Mouse (Mus musculus) embryonic facial prominence, embryonic 13.5 days (tissue): Measurements from ENCODE around the gene Nubp1. TPM values are rescaled to one million over a fixed set of nuclear protein-coding genes. Genes with fewer than 3 reads are reported as not detected.

Experiments used
- ATAC-seq: fragments of 200-750 bp; cut with Nextera tagmentation; 2 replicates; pipeline ENCODE4 v1.8.0; 2017; ENCODE audit warnings: low read depth; ENCODE audit not compliant: insufficient number of reproducible peaks, insufficient read depth, low FRiP score, low TSS enrichment
- H3K27ac ChIP-seq: fragments of 300-500 bp; sonication (generic); 2 replicates; pipeline ENCODE4 v1.5.1; 2015; ENCODE audit warnings: moderate library complexity, mild to moderate bottlenecking, inconsistent platforms
- H3K27me3 ChIP-seq: fragments of 300-500 bp; sonication (generic); 2 replicates; pipeline ENCODE4 v1.6.1; 2015; ENCODE audit warnings: mild to moderate bottlenecking, inconsistent platforms
- H3K36me3 ChIP-seq: fragments of 300-500 bp; sonication (generic); 2 replicates; pipeline ENCODE4 v1.6.1; 2015; ENCODE audit warnings: mild to moderate bottlenecking, inconsistent platforms
- H3K4me1 ChIP-seq: fragments of 300-500 bp; sonication (generic); 2 replicates; pipeline ENCODE4 v1.6.1; 2015; ENCODE audit warnings: inconsistent platforms
- H3K4me2 ChIP-seq: fragments of 300-500 bp; sonication (generic); 2 replicates; pipeline ENCODE4 v1.6.1; 2015; ENCODE audit warnings: moderate library complexity, mild to moderate bottlenecking, inconsistent platforms
- H3K4me3 ChIP-seq: fragments of 300-500 bp; sonication (generic); 2 replicates; pipeline ENCODE4 v1.5.1; 2015; ENCODE audit warnings: mild to moderate bottlenecking, inconsistent platforms
- H3K9ac ChIP-seq: fragments of 300-500 bp; sonication (generic); 2 replicates; pipeline ENCODE4 v1.6.1; 2015; ENCODE audit warnings: mild to moderate bottlenecking, inconsistent platforms
- H3K9me3 ChIP-seq: fragments of 300-500 bp; sonication (generic); 2 replicates; pipeline ENCODE4 v1.6.1; 2016; ENCODE audit warnings: inconsistent platforms
- WGBS: fragments of 180-500 bp; shearing (Covaris S2); methylation state at CpG from one replicate; pipeline ENCODE4 v1.1.7; 2015; ENCODE audit warnings: mixed read lengths; 5-methylcytosine and 5-hydroxymethylcytosine counted together
- polyA plus RNA-seq: library from polyadenylated mRNA; unstranded; fragments of >200 nt; fragmentation: Nextera tagmentation; extraction: Ambion mirVana; gene quantifications from 2 replicates; pipeline ENCODE4 v1.2.1, GENCODE M21; 2015

The Nubp1 gene
- polyA plus RNA-seq, 1 experiment from 2014 or later = 66.4 TPM

- 22% methylated on average over 8 of the region's 8 CpGs for WGBS
- no peaks in the 10 kb centered on the region for H3K27me3 ChIP-seq
- ATAC-seq = no peak
- H3K4me2 ChIP-seq = peak overlapping the region; percentile 41
- H3K4me3 ChIP-seq = 0 out of 2 replicates have a peak overlapping the region, but pooled peaks have one; percentile 16
- H3K9me3 ChIP-seq = no peaks in the 10 kb centered on the region
- H3K36me3 ChIP-seq = no peaks in the 10 kb centered on the region
- H3K27ac ChIP-seq = no peak overlapping the region
- no peak overlapping the region for H3K9ac ChIP-seq
- H3K4me1 ChIP-seq = peaks cover 5% of the 10 kb centered on the region; the same call in 1 of the 2 replicates
These were observed 27.7 kb upstream of the Nubp1 start for GRCm38 (mm10) chr16:10384060-10384497.

- Histone ChIP-seq H3K9me3 (no peaks in the 10 kb centered on the region), H3K27me3 (no peaks in the 10 kb centered on the region), H3K36me3 (no peaks in the 10 kb centered on the region), H3K4me2 (peak overlapping the region; percentile 41), H3K4me1 (peaks cover 5% of the 10 kb centered on the region; the same call in 1 of the 2 replicates), H3K4me3 (no peak overlapping the region), H3K9ac (no peak overlapping the region), H3K27ac (no peak overlapping the region)
- ATAC-seq = no peak
- WGBS = 62% methylated on average over 3 of the region's 3 CpGs
These were observed 27.2 kb upstream of the Nubp1 start for GRCm38 (mm10) chr16:10384544-10384943.

- no peak overlapping the region for H3K4me2 ChIP-seq
- H3K4me1 ChIP-seq = peaks cover 5% of the 10 kb centered on the region; the same call in 1 of the 2 replicates
- WGBS = 72% methylated on average over 12 of the region's 12 CpGs
- no peak overlapping the region for H3K9ac ChIP-seq
- no peaks in the 10 kb centered on the region for H3K9me3 ChIP-seq
- H3K27ac ChIP-seq = no peak overlapping the region
- H3K4me3 ChIP-seq = no peak overlapping the region
- ATAC-seq = no peak
- H3K36me3 ChIP-seq = no peaks in the 10 kb centered on the region
- H3K27me3 ChIP-seq = no peaks in the 10 kb centered on the region
These were observed 26.5 kb upstream of the Nubp1 start for GRCm38 (mm10) chr16:10385261-10385660.

GRCm38 (mm10) chr16:10388634-10389365, 22.9 kb upstream of the Nubp1 start:
- ATAC-seq = no peak
- WGBS = 87% methylated on average over 6 of the region's 6 CpGs

GRCm38 (mm10) chr16:10392587-10392986, 19.2 kb upstream of the Nubp1 start:
- no peak overlapping the region for H3K9ac ChIP-seq

More at GRCm38 (mm10) chr16:10388634-10389365, 22.9 kb upstream of the Nubp1 start:
- H3K27me3 ChIP-seq = peaks cover 11% of the 10 kb centered on the region
- H3K36me3 ChIP-seq = no peaks in the 10 kb centered on the region
- H3K4me2 ChIP-seq = no peak overlapping the region
- H3K9ac ChIP-seq = no peak overlapping the region
- no peak overlapping the region for H3K27ac ChIP-seq
- H3K9me3 ChIP-seq = no peaks in the 10 kb centered on the region
- no peak overlapping the region for H3K4me3 ChIP-seq
- H3K4me1 ChIP-seq = peaks cover 5% of the 10 kb centered on the region; the same call in 1 of the 2 replicates

GRCm38 (mm10) chr16:10394699-10395540, 16.8 kb upstream of the Nubp1 start, which contains the start of gene Tekt5:
TSS of gene Tekt5 (minus strand) at chr16:10395490.
- Histone ChIP-seq H3K27ac (no peak within 1 kb of the TSS), H3K27me3 (peaks cover 34% of the 10 kb centered on the region), H3K9ac (peak within 1 kb of the TSS; percentile 8; the same call in 1 of the 2 replicates), H3K4me1 (peaks cover 7% of the 10 kb centered on the region), H3K36me3 (no peaks in the 10 kb centered on the region), H3K9me3 (no peaks in the 10 kb centered on the region), H3K4me2 (peak within 1 kb of the TSS; percentile 57), H3K4me3 (peak within 1 kb of the TSS; percentile 31)
- ATAC-seq = no peak
- WGBS = 6% methylated on average over 37 of the region's 37 CpGs

More at GRCm38 (mm10) chr16:10392587-10392986, 19.2 kb upstream of the Nubp1 start:
- no peak overlapping the region for H3K4me2 ChIP-seq
- no peak overlapping the region for H3K27ac ChIP-seq
- H3K4me3 ChIP-seq = no peak overlapping the region
- no peaks in the 10 kb centered on the region for H3K9me3 ChIP-seq
- H3K4me1 ChIP-seq = peaks cover 7% of the 10 kb centered on the region
- no peak for ATAC-seq
- WGBS = 76% methylated on average over 9 of the region's 9 CpGs
- no peaks in the 10 kb centered on the region for H3K36me3 ChIP-seq
- H3K27me3 ChIP-seq = peaks cover 34% of the 10 kb centered on the region

- ATAC-seq = no peak
- Histone ChIP-seq H3K4me3 (no peak overlapping the region), H3K27me3 (peaks cover 23% of the 10 kb centered on the region), H3K36me3 (no peaks in the 10 kb centered on the region), H3K9ac (no peak overlapping the region), H3K27ac (no peak overlapping the region), H3K9me3 (no peaks in the 10 kb centered on the region), H3K4me1 (peaks cover 7% of the 10 kb centered on the region), H3K4me2 (no peak overlapping the region)
- 69% methylated on average over 5 of the region's 5 CpGs for WGBS
These were observed 13.0 kb upstream of the Nubp1 start for GRCm38 (mm10) chr16:10398755-10399154.

- Histone ChIP-seq H3K9me3 (no peaks in the 10 kb centered on the region), H3K4me2 (no peak overlapping the region), H3K9ac (no peak overlapping the region), H3K4me1 (peaks cover 7% of the 10 kb centered on the region), H3K36me3 (no peaks in the 10 kb centered on the region), H3K27me3 (peaks cover 19% of the 10 kb centered on the region), H3K4me3 (no peak overlapping the region), H3K27ac (no peak overlapping the region)
- no peak for ATAC-seq
- WGBS = 26% methylated on average over 7 of the region's 7 CpGs
These were observed 12.6 kb upstream of the Nubp1 start for GRCm38 (mm10) chr16:10399160-10399559.

GRCm38 (mm10) chr16:10415976-10416375, 4.2 kb downstream of the Nubp1 start:
- WGBS = 78% methylated on average over 6 of the region's 6 CpGs
- peaks cover 75% of the 10 kb centered on the region for H3K36me3 ChIP-seq
- H3K4me1 ChIP-seq = peaks cover 11% of the 10 kb centered on the region

GRCm38 (mm10) chr16:10416866-10417265, 5.1 kb downstream of the Nubp1 start:
- H3K9me3 ChIP-seq = peaks cover 3% of the 10 kb centered on the region; the same call in 1 of the 2 replicates
- H3K4me1 ChIP-seq = peaks cover 8% of the 10 kb centered on the region
- H3K36me3 ChIP-seq = peaks cover 83% of the 10 kb centered on the region
- no peak overlapping the region for H3K9ac ChIP-seq
- WGBS = 95% methylated on average over 4 of the region's 4 CpGs
- no peak overlapping the region for H3K4me3 ChIP-seq
- H3K4me2 ChIP-seq = no peak overlapping the region
- no peaks in the 10 kb centered on the region for H3K27me3 ChIP-seq
- no peak overlapping the region for H3K27ac ChIP-seq
- ATAC-seq = no peak

More at GRCm38 (mm10) chr16:10415976-10416375, 4.2 kb downstream of the Nubp1 start:
- H3K4me3 ChIP-seq = no peak overlapping the region
- peaks cover 3% of the 10 kb centered on the region; the same call in 1 of the 2 replicates for H3K9me3 ChIP-seq
- H3K27me3 ChIP-seq = no peaks in the 10 kb centered on the region
- no peak overlapping the region for H3K9ac ChIP-seq
- ATAC-seq = no peak
- no peak overlapping the region for H3K27ac ChIP-seq
- no peak overlapping the region for H3K4me2 ChIP-seq

- Histone ChIP-seq H3K36me3 (peaks cover 93% of the 10 kb centered on the region), H3K4me3 (no peak overlapping the region), H3K4me2 (no peak overlapping the region), H3K27me3 (no peaks in the 10 kb centered on the region), H3K27ac (no peak overlapping the region), H3K4me1 (peaks cover 3% of the 10 kb centered on the region; the same call in 1 of the 2 replicates), H3K9me3 (peaks cover 3% of the 10 kb centered on the region; the same call in 1 of the 2 replicates), H3K9ac (no peak overlapping the region)
- no peak for ATAC-seq
- WGBS = 90% methylated on average over 9 of the region's 9 CpGs
These were observed 6.0 kb downstream of the Nubp1 start for GRCm38 (mm10) chr16:10417723-10418259.
